Mouse (Mus musculus): Measurements from ENCODE around the gene 4933411K16Rik. TPM values are rescaled to one million over a fixed set of nuclear protein-coding genes. Genes with fewer than 3 reads are reported as not detected.
A peak's percentile ranks its signal among the peaks of the same experiment; 100 is the strongest.

Gene 4933411K16Rik
- polyA plus RNA-seq, 1 experiment from 2014 or later: 0.15 TPM

DNA sequence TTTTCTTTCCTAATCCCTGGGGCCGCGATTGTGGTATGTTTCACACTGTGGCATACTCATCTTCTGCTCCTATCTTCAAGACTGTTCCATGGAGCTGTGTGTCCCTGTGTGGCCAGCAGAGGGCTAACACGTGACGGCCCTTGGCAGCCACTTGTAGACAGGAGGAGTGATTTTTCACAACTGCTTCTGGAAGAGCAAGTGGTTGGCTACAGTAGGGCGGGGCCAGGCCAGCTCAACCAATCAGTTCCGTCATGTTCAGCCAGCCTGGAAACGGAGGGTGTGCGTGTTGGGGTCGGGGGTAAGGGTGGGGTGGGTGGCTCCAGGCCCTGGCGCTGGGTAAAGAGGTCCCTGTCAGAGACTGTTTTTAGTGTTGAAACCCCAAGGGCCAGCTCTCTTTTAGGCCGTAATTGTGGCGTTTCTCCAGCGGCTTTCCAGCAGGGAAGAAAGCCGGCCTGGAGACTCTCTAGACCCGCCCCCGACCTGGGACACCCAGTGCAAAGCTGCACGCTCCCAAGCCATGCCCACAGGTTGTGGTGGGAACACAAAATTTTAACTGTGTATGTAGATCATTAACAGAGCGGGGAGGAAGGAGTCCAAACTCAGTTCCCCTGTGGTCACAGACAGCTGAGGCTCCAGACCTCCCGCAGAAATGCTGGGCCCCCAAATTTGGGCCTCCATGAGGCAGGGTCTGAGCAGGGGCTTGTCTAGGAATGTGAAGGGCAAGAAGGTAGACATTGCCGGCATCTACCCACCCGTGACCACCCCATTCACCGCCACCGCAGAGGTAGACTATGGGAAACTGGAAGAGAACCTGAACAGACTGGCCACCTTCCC lies 6.6 kb upstream of the 4933411K16Rik start, which contains the start of gene Hoga1:
Gene Hoga1 (plus strand): TSS at position 342 of the 834 bp plus-strand sequence.
- peak within 1 kb of the TSS; percentile 6; the same call in 1 of the 2 replicates for H3K4me3 ChIP-seq (ENCODE audit: low read depth, low read length)
- 28% methylated on average over 23 of the region's 23 CpGs for WGBS
- ATAC-seq (ENCODE audit: low read depth): peak; percentile 88
- H3K9me3 ChIP-seq (ENCODE audit: control insufficient read depth, low read length): no peaks in the 10 kb centered on the region
- H3K4me2 ChIP-seq (ENCODE audit: low read depth, low read length): peak within 1 kb of the TSS; percentile 21; the same call in 1 of the 2 replicates
- H3K4me1 ChIP-seq (ENCODE audit: control insufficient read depth, insufficient read depth, low read length): no peaks in the 10 kb centered on the region
- no peaks in the 10 kb centered on the region for H3K36me3 ChIP-seq (ENCODE audit: control insufficient read depth, insufficient read depth, low read length)
- no peak within 1 kb of the TSS for H3K9ac ChIP-seq (replicated peaks; ENCODE audit: low read depth, low read length)
- no peak within 1 kb of the TSS for H3K27ac ChIP-seq (ENCODE audit: low read depth, low read length)
- H3K27me3 ChIP-seq (ENCODE audit: control insufficient read depth, insufficient read depth, low read length): no peaks in the 10 kb centered on the region

DNA sequence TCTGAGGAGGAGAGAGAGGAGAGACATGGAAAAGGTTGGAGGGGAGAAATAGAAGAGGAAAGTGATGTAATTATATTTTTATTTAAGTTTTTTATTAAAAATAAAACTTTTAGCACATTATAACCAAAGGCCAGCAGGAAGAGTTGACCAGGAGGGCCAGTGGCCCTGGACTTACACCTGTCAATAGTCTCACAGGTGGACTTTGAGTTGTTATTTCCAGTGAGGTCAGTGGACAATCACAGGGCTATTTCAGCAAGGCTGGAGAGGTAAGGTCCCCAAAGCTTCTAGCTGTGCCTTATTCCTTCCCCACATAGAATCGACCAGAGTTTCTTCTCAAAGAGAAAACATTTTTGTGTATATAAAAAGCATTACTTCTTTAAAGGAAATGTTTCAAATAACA lies 1.8 kb upstream of the 4933411K16Rik start:
- H3K27me3 ChIP-seq (ENCODE audit: control insufficient read depth, insufficient read depth, low read length): no peaks in the 10 kb centered on the region

DNA sequence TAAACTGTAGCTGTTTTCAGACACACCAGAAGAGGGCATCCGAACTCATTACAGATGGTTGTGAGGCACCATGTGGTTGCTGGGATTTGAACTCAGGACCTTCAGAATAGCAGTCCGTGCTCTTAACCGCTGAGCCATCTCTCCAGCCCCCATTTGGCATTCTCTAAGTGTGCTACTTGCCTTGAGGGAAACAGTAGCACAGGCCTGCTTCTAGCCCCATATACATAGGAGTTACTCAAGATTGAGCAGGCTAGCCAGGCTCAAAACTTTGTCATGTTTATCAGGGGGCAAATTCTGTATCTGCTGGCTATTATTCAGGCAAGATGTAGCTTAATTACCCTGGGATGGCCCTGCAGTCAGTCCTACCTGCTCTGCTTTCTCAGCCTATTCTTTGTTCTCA lies 697 bp upstream of the 4933411K16Rik start:
- Histone ChIP-seq H3K36me3 (ENCODE audit: control insufficient read depth, insufficient read depth, low read length) (no peaks in the 10 kb centered on the region), H3K9ac (replicated peaks; ENCODE audit: low read depth, low read length) (no peak overlapping the region), H3K4me2 (ENCODE audit: low read depth, low read length) (no peak overlapping the region), H3K4me3 (ENCODE audit: low read depth, low read length) (no peak overlapping the region), H3K4me1 (ENCODE audit: control insufficient read depth, insufficient read depth, low read length) (no peaks in the 10 kb centered on the region), H3K27me3 (ENCODE audit: control insufficient read depth, insufficient read depth, low read length) (no peaks in the 10 kb centered on the region), H3K9me3 (ENCODE audit: control insufficient read depth, low read length) (no peaks in the 10 kb centered on the region), H3K27ac (ENCODE audit: low read depth, low read length) (no peak overlapping the region)
- WGBS: 88% methylated on average over 3 of the region's 3 CpGs
- no peak for ATAC-seq (ENCODE audit: low read depth)

More for the DNA sequence above, 1.8 kb upstream of the 4933411K16Rik start:
- WGBS: 89% methylated on average over 1 of the region's 1 CpGs
- H3K4me3 ChIP-seq (ENCODE audit: low read depth, low read length): no peak overlapping the region
- no peaks in the 10 kb centered on the region for H3K9me3 ChIP-seq (ENCODE audit: control insufficient read depth, low read length)
- no peaks in the 10 kb centered on the region for H3K36me3 ChIP-seq (ENCODE audit: control insufficient read depth, insufficient read depth, low read length)
- no peak overlapping the region for H3K9ac ChIP-seq (replicated peaks; ENCODE audit: low read depth, low read length)
- no peaks in the 10 kb centered on the region for H3K4me1 ChIP-seq (ENCODE audit: control insufficient read depth, insufficient read depth, low read length)
- H3K27ac ChIP-seq (ENCODE audit: low read depth, low read length): no peak overlapping the region
- H3K4me2 ChIP-seq (ENCODE audit: low read depth, low read length): no peak overlapping the region
- no peak for ATAC-seq (ENCODE audit: low read depth)

DNA sequence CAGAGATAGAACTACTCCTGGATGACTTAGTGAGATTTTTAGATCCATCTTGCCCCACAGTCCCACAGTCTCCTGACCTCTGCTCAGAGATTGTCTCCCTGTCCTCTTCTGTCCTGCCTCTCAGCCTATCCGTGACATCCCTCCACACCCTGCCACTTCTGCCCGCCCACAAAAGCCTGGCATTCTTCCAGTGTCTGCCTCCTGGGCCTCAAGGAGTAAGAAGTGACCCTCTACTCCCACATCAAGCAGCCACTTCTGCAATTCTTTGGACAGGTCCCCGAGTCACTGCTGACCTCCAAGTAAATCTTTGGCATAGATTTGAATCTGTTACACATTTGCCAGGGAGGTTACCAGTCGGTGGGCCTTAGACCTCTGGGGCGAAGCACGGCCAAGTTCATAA lies 2.2 kb downstream of the 4933411K16Rik start:
- no peaks in the 10 kb centered on the region for H3K4me1 ChIP-seq (ENCODE audit: control insufficient read depth, insufficient read depth, low read length)
- no peak overlapping the region for H3K4me2 ChIP-seq (ENCODE audit: low read depth, low read length)
- no peak overlapping the region for H3K27ac ChIP-seq (ENCODE audit: low read depth, low read length)
- no peak overlapping the region for H3K9ac ChIP-seq (replicated peaks; ENCODE audit: low read depth, low read length)
- H3K9me3 ChIP-seq (ENCODE audit: control insufficient read depth, low read length): no peaks in the 10 kb centered on the region
- H3K36me3 ChIP-seq (ENCODE audit: control insufficient read depth, insufficient read depth, low read length): no peaks in the 10 kb centered on the region
- ATAC-seq (ENCODE audit: low read depth): no peak
- H3K4me3 ChIP-seq (ENCODE audit: low read depth, low read length): no peak overlapping the region
- no peaks in the 10 kb centered on the region for H3K27me3 ChIP-seq (ENCODE audit: control insufficient read depth, insufficient read depth, low read length)
- WGBS: 87% methylated on average over 6 of the region's 6 CpGs

DNA sequence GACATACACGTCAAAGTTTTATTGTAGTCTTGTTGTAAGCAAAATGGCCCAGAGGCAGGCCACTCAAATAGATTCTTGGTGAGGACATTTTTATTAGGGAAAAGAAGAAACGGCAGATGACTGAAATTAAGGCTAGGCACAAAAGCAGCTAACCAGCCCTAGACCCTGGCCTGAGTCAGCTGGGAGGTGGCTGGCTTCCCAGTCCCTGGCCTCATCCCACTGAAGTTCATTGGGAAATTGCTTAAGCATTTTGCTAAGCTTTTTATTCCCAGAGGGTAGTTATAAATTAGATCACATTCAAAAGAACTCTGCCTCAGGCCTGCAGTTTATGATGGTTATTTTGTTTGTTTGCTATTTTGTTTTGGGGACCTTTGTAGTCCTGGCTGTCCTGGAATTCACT lies 3.8 kb downstream of the 4933411K16Rik start:
- no peak for ATAC-seq (ENCODE audit: low read depth)
- H3K9me3 ChIP-seq (ENCODE audit: control insufficient read depth, low read length): no peaks in the 10 kb centered on the region
- WGBS: 58% methylated on average over 2 of the region's 2 CpGs
- no peak overlapping the region for H3K9ac ChIP-seq (replicated peaks; ENCODE audit: low read depth, low read length)
- no peak overlapping the region for H3K4me3 ChIP-seq (ENCODE audit: low read depth, low read length)
- H3K27ac ChIP-seq (ENCODE audit: low read depth, low read length): no peak overlapping the region
- no peak overlapping the region for H3K4me2 ChIP-seq (ENCODE audit: low read depth, low read length)
- no peaks in the 10 kb centered on the region for H3K36me3 ChIP-seq (ENCODE audit: control insufficient read depth, insufficient read depth, low read length)
- no peaks in the 10 kb centered on the region for H3K4me1 ChIP-seq (ENCODE audit: control insufficient read depth, insufficient read depth, low read length)
- H3K27me3 ChIP-seq (ENCODE audit: control insufficient read depth, insufficient read depth, low read length): no peaks in the 10 kb centered on the region

DNA sequence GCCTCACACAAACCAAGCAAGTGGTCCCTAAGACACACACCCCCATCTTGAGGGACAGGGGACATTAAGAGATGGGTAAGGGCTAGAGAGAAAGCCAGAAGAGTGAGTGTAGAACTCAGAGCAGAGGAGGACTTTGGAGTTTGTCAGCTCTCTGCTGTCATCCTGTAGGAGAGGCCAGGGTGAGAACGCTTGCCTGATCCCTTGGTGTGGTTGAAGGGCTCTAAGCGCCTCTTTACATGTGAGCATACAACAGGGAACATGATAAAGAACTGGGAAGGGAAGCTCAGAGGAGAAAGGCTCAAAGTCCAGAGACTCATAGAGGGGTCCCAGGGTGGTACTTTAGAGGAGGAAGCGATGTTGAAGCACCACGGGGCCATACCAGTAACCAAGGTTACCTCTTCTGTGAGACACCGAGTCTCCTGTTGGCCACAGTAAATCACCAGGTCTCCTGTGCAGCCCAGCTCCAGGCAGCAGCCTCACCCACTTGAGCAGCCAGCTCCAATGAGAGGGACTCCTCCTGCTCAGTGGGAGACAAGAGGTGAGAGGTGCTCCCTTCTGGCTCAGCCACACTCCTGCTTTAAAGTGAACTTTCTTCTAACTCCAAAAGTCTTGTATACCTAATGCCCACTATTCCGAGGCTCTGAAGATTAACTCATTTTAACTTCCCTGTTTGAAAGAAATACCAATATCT lies 4.8 kb downstream of the 4933411K16Rik start:
- no peak overlapping the region for H3K4me2 ChIP-seq (ENCODE audit: low read depth, low read length)
- no peak for ATAC-seq (ENCODE audit: low read depth)
- H3K27ac ChIP-seq (ENCODE audit: low read depth, low read length): no peak overlapping the region
- H3K27me3 ChIP-seq (ENCODE audit: control insufficient read depth, insufficient read depth, low read length): no peaks in the 10 kb centered on the region
- 79% methylated on average over 6 of the region's 6 CpGs for WGBS
- no peaks in the 10 kb centered on the region for H3K9me3 ChIP-seq (ENCODE audit: control insufficient read depth, low read length)
- no peaks in the 10 kb centered on the region for H3K36me3 ChIP-seq (ENCODE audit: control insufficient read depth, insufficient read depth, low read length)
- no peak overlapping the region for H3K4me3 ChIP-seq (ENCODE audit: low read depth, low read length)
- H3K9ac ChIP-seq (replicated peaks; ENCODE audit: low read depth, low read length): no peak overlapping the region
- no peaks in the 10 kb centered on the region for H3K4me1 ChIP-seq (ENCODE audit: control insufficient read depth, insufficient read depth, low read length)

DNA sequence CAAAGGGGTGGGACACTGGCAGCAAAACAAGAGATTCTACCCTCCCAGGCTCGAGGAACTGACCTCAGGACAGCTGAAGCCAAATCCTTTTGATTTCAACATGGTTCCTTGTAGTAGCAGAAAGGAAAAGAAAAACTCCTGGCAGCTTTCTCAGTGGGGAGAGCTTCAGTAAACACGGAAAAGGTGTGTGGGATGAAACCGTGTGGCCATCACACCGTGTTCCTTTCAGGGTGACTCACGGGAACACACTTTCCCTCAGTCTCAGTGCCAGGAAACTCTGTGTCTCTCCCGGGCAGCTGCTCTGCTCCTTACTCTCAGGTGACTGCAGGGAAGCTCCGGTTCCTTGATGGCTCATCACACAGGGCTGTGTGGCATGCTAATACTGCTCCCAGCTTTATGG lies 6.4 kb downstream of the 4933411K16Rik start:
- no peak overlapping the region for H3K9ac ChIP-seq (replicated peaks; ENCODE audit: low read depth, low read length)
- no peak overlapping the region for H3K4me3 ChIP-seq (ENCODE audit: low read depth, low read length)
- H3K4me2 ChIP-seq (ENCODE audit: low read depth, low read length): no peak overlapping the region
- H3K27ac ChIP-seq (ENCODE audit: low read depth, low read length): no peak overlapping the region
- H3K27me3 ChIP-seq (ENCODE audit: control insufficient read depth, insufficient read depth, low read length): no peaks in the 10 kb centered on the region
- no peaks in the 10 kb centered on the region for H3K4me1 ChIP-seq (ENCODE audit: control insufficient read depth, insufficient read depth, low read length)
- 79% methylated on average over 7 of the region's 7 CpGs for WGBS
- no peak for ATAC-seq (ENCODE audit: low read depth)
- H3K9me3 ChIP-seq (ENCODE audit: control insufficient read depth, low read length): no peaks in the 10 kb centered on the region
- no peaks in the 10 kb centered on the region for H3K36me3 ChIP-seq (ENCODE audit: control insufficient read depth, insufficient read depth, low read length)

DNA sequence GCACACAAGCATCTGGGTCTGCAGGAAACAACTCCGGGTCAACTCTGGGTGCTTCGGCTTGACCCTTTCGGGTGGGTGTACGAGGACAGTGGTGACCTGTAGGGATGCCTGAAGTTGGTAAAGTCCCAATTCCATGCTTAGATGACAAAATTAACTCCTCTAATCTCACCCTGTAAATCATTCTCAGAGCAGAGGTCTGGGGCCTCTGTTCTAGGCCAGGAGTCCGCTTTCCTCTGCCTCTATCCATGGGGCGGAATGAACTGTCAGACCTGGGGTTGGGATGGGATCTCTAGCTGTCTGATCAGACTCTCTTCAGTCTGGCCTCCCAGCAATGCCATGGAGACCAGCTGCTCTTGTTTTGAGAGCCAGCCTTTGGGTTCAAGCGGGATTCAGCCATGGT lies 9.4 kb downstream of the 4933411K16Rik start:
- H3K36me3 ChIP-seq (ENCODE audit: control insufficient read depth, insufficient read depth, low read length): no peaks in the 10 kb centered on the region
- ATAC-seq (ENCODE audit: low read depth): no peak
- 99% methylated on average over 7 of the region's 7 CpGs for WGBS
- no peak overlapping the region for H3K4me2 ChIP-seq (ENCODE audit: low read depth, low read length)
- no peak overlapping the region for H3K9ac ChIP-seq (replicated peaks; ENCODE audit: low read depth, low read length)
- H3K27ac ChIP-seq (ENCODE audit: low read depth, low read length): no peak overlapping the region
- H3K9me3 ChIP-seq (ENCODE audit: control insufficient read depth, low read length): no peaks in the 10 kb centered on the region
- no peaks in the 10 kb centered on the region for H3K4me1 ChIP-seq (ENCODE audit: control insufficient read depth, insufficient read depth, low read length)
- H3K4me3 ChIP-seq (ENCODE audit: low read depth, low read length): no peak overlapping the region
- H3K27me3 ChIP-seq (ENCODE audit: control insufficient read depth, insufficient read depth, low read length): no peaks in the 10 kb centered on the region

Measured in neural tube, embryonic 14.5 days (tissue).